Mouse (Mus musculus): ENCODE results near the gene Dgat2. TPM values are rescaled to one million over a fixed set of nuclear protein-coding genes. Genes with fewer than 3 reads are reported as not detected.

Dgat2 gene
- polyA plus RNA-seq, 1 experiment from 2014 or later, result 21.1 TPM

DNA sequence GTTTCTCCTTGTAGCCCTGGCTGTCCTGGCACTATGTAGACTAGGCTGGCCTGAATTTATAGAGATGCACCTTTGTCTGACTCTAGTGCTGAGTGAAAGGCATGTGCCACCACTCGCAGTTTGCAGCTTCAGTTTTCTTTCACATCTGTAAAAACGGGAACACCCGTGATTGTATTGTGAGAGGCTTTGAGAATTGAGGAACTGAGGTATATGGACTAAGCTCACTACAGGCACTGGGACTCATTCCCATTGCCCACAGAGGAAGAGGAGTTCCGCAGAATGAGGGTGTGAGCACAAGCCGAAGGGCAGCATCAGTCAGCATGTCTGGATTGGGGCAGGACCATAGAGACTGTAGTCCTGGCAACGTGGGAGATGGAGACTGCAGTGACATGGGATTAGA lies 1.2 kb upstream of the Dgat2 start:
- ATAC-seq (ENCODE audit: low read depth), result no peak

DNA sequence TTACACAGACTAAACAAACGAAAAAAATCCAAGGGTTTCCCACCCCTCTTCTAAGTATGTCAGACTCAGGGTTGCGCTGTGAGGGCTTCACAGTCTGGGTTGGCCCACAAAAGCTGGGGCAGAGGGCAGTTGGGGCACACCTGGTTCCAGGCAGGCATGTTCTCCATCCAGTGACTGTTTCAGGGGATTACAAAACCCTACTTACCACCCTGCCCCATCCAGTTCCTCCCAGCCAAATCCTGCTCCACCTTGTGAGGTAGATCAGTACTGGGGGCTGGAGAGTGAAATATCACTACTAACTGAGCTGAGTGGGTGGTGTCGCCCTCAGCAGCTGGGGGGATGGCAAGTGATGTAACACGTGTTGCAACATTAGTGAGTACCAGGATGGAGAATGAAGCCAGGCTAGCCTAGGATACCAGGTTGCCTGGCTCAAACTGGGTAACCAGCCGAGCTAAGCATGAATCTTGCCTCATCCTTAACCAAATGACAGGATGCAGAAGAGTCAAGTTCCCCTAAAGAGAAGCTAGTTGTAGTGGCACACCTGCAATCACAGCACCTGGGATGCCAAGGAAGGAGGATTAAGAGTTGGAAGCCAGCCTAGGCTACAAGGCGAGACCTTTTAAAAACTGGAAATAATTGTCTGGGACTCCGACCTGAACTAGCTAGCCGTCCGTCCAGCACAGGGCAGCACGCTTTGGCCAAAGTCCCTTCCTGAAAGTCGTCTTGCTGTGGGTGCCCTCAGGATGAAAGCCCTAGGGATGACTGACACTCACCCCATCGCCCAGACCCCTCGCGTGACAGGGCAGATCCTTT lies 694 bp downstream of the Dgat2 start:
- ATAC-seq (ENCODE audit: low read depth), result no peak; the same call in 1 of the 2 replicates

More for the DNA sequence above, 1.2 kb upstream of the Dgat2 start:
- no peaks in the 10 kb centered on the region for H3K9me3 ChIP-seq (ENCODE audit: control insufficient read depth, low read length)
- WGBS, result 66% methylated on average over 6 of the region's 6 CpGs
- 0 out of 2 replicates have a peak, but pooled peaks cover 3% of the 10 kb centered on the region for H3K4me1 ChIP-seq (ENCODE audit: control insufficient read depth, insufficient read depth, low read length)
- H3K4me3 ChIP-seq (ENCODE audit: low read depth, low read length), result no peak overlapping the region
- H3K36me3 ChIP-seq (ENCODE audit: control insufficient read depth, insufficient read depth, low read length), result no peaks in the 10 kb centered on the region
- H3K4me2 ChIP-seq (ENCODE audit: low read depth, low read length), result no peak overlapping the region
- H3K27me3 ChIP-seq (ENCODE audit: control insufficient read depth, insufficient read depth, low read length), result peaks cover 4% of the 10 kb centered on the region
- no peak overlapping the region for H3K9ac ChIP-seq (replicated peaks; ENCODE audit: low read depth, low read length)
- H3K27ac ChIP-seq (ENCODE audit: low read depth, low read length), result no peak overlapping the region

DNA sequence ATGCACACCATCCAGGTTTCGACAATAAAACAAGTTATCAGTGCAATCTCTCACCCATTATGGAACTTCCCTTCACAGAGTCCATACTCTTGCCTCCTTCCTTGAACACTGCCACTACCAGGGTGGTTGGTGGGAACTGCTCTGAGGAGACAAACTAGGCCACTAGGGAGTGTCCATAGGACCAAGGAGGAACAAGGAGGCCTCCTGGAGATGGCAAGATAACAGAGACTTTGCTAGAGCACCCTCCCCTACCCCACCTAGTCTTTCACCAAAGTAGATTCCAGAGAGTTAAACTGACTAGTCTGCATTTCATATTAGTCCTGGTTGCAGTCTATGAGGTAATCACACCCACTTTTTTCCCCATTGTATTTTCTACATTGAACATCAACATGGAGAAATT lies 2.4 kb downstream of the Dgat2 start:
- peaks cover 4% of the 10 kb centered on the region for H3K27me3 ChIP-seq (ENCODE audit: control insufficient read depth, insufficient read depth, low read length)
- WGBS, result 93% methylated on average over 1 of the region's 1 CpGs
- no peak for ATAC-seq (ENCODE audit: low read depth)
- no peaks in the 10 kb centered on the region for H3K36me3 ChIP-seq (ENCODE audit: control insufficient read depth, insufficient read depth, low read length)
- H3K27ac ChIP-seq (ENCODE audit: low read depth, low read length), result no peak overlapping the region
- H3K4me2 ChIP-seq (ENCODE audit: low read depth, low read length), result no peak overlapping the region
- H3K4me1 ChIP-seq (ENCODE audit: control insufficient read depth, insufficient read depth, low read length), result 0 out of 2 replicates have a peak, but pooled peaks cover 3% of the 10 kb centered on the region
- H3K9me3 ChIP-seq (ENCODE audit: control insufficient read depth, low read length), result no peaks in the 10 kb centered on the region
- no peak overlapping the region for H3K4me3 ChIP-seq (ENCODE audit: low read depth, low read length)
- H3K9ac ChIP-seq (replicated peaks; ENCODE audit: low read depth, low read length), result no peak overlapping the region

More for the DNA sequence above, 694 bp downstream of the Dgat2 start:
- no peak overlapping the region for H3K27ac ChIP-seq (ENCODE audit: low read depth, low read length)
- H3K27me3 ChIP-seq (ENCODE audit: control insufficient read depth, insufficient read depth, low read length), result peaks cover 4% of the 10 kb centered on the region
- H3K9me3 ChIP-seq (ENCODE audit: control insufficient read depth, low read length), result no peaks in the 10 kb centered on the region
- H3K4me2 ChIP-seq (ENCODE audit: low read depth, low read length), result peak overlapping the region; percentile 97
- WGBS, result 19% methylated on average over 14 of the region's 14 CpGs
- peak overlapping the region; percentile 94 for H3K9ac ChIP-seq (replicated peaks; ENCODE audit: low read depth, low read length)
- 0 out of 2 replicates have a peak, but pooled peaks cover 3% of the 10 kb centered on the region for H3K4me1 ChIP-seq (ENCODE audit: control insufficient read depth, insufficient read depth, low read length)
- no peaks in the 10 kb centered on the region for H3K36me3 ChIP-seq (ENCODE audit: control insufficient read depth, insufficient read depth, low read length)
- peak overlapping the region; percentile 78 for H3K4me3 ChIP-seq (ENCODE audit: low read depth, low read length)

DNA sequence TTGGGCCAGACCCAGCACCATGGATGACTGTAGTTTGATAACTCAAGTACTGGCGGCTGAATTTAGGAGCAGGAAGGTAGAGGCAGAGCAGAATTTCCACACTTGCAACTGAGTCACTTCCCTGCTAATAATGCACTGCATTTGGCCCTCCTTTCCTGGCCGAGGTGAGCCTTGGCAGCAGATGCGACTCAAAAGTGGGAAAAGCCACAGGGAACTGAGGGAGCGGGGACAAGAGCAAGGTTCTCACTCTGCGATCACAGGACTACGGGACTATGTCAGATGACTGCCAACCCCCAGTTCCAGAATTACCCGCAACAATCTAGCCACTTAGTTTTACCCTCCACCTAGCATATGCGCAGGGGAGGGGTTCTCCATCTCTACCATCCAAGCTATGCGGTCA lies 3.2 kb downstream of the Dgat2 start:
- Histone ChIP-seq H3K4me3 (ENCODE audit: low read depth, low read length) (no peak overlapping the region), H3K4me2 (ENCODE audit: low read depth, low read length) (no peak overlapping the region), H3K36me3 (ENCODE audit: control insufficient read depth, insufficient read depth, low read length) (no peaks in the 10 kb centered on the region), H3K9me3 (ENCODE audit: control insufficient read depth, low read length) (no peaks in the 10 kb centered on the region), H3K9ac (replicated peaks; ENCODE audit: low read depth, low read length) (no peak overlapping the region), H3K27me3 (ENCODE audit: control insufficient read depth, insufficient read depth, low read length) (peaks cover 4% of the 10 kb centered on the region), H3K4me1 (ENCODE audit: control insufficient read depth, insufficient read depth, low read length) (0 out of 2 replicates have a peak, but pooled peaks cover 3% of the 10 kb centered on the region), H3K27ac (ENCODE audit: low read depth, low read length) (no peak overlapping the region)
- WGBS, result 92% methylated on average over 9 of the region's 9 CpGs
- ATAC-seq (ENCODE audit: low read depth), result no peak

DNA sequence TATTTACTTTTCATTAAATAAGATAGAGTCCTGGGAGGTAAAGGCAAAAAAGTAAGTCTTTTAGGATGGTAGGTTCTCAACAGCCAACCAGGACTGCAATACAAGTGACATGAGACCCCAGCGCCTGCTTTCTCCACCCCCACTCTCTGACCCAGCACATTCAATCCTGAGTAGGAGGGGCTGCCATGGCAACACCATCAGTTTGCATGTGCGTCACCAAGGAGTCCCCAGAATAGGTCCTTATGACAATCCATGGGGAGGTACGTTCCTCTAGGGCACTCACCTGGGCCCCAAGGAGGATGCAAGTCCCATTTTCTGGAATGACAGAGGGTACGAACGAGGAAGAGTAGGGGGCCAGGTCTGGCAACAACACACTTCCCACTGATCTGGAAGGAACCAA lies 5.1 kb downstream of the Dgat2 start:
- Histone ChIP-seq H3K9me3 (ENCODE audit: control insufficient read depth, low read length) (no peaks in the 10 kb centered on the region), H3K9ac (replicated peaks; ENCODE audit: low read depth, low read length) (no peak overlapping the region), H3K4me1 (ENCODE audit: control insufficient read depth, insufficient read depth, low read length) (0 out of 2 replicates have a peak, but pooled peaks cover 3% of the 10 kb centered on the region), H3K4me2 (ENCODE audit: low read depth, low read length) (no peak overlapping the region), H3K27ac (ENCODE audit: low read depth, low read length) (no peak overlapping the region), H3K4me3 (ENCODE audit: low read depth, low read length) (no peak overlapping the region), H3K36me3 (ENCODE audit: control insufficient read depth, insufficient read depth, low read length) (no peaks in the 10 kb centered on the region), H3K27me3 (ENCODE audit: control insufficient read depth, insufficient read depth, low read length) (peaks cover 2% of the 10 kb centered on the region; the same call in 1 of the 2 replicates)
- WGBS, result 62% methylated on average over 5 of the region's 5 CpGs
- no peak for ATAC-seq (ENCODE audit: low read depth)

DNA sequence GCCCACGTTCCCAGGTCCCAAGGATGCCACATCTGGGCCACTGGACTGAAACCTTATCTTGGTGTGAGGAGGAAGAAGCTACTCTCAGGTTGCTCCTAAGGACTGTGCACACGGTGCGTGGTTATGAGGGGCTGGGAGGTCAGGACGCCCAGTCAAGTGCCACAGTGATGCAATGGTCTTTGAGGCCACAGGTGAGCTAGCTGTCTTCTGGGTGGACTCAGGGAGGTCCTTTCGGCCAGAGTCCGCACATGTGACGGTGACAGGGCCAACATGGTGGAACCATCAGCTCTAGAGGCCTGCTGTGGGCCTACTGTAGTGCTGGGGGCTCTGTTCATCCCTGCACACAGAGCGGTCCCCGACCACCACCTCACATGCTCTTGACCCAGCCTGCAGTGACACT lies 6.9 kb downstream of the Dgat2 start:
- Histone ChIP-seq H3K4me2 (ENCODE audit: low read depth, low read length) (no peak overlapping the region), H3K27me3 (ENCODE audit: control insufficient read depth, insufficient read depth, low read length) (no peaks in the 10 kb centered on the region), H3K9me3 (ENCODE audit: control insufficient read depth, low read length) (no peaks in the 10 kb centered on the region), H3K36me3 (ENCODE audit: control insufficient read depth, insufficient read depth, low read length) (no peaks in the 10 kb centered on the region), H3K27ac (ENCODE audit: low read depth, low read length) (no peak overlapping the region), H3K9ac (replicated peaks; ENCODE audit: low read depth, low read length) (no peak overlapping the region), H3K4me1 (ENCODE audit: control insufficient read depth, insufficient read depth, low read length) (no peaks in the 10 kb centered on the region), H3K4me3 (ENCODE audit: low read depth, low read length) (no peak overlapping the region)
- WGBS, result 92% methylated on average over 9 of the region's 9 CpGs
- ATAC-seq (ENCODE audit: low read depth), result no peak

DNA sequence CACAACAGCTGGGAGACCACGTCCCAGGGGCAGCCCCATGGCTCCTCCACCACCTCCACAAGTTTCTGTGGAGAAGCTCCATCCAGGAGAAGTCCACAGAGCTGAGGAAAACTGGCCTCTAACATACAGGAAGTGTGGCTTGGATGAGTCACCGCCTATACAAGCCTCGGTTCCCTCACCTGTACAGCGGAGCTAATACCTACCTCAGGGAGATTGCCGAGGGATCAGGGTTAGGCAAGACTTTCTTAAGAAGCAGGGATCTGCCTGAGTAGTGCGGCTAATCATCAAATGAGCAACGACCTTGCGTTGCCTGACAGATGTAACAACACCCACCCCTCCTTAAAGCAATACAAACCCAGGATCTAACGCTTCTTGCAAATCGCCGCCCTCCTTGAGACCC lies 7.4 kb downstream of the Dgat2 start:
- H3K9me3 ChIP-seq (ENCODE audit: control insufficient read depth, low read length), result no peaks in the 10 kb centered on the region
- no peak overlapping the region for H3K9ac ChIP-seq (replicated peaks; ENCODE audit: low read depth, low read length)
- no peaks in the 10 kb centered on the region for H3K27me3 ChIP-seq (ENCODE audit: control insufficient read depth, insufficient read depth, low read length)
- no peaks in the 10 kb centered on the region for H3K4me1 ChIP-seq (ENCODE audit: control insufficient read depth, insufficient read depth, low read length)
- no peaks in the 10 kb centered on the region for H3K36me3 ChIP-seq (ENCODE audit: control insufficient read depth, insufficient read depth, low read length)
- no peak overlapping the region for H3K4me2 ChIP-seq (ENCODE audit: low read depth, low read length)
- H3K27ac ChIP-seq (ENCODE audit: low read depth, low read length), result no peak overlapping the region
- WGBS, result 83% methylated on average over 11 of the region's 11 CpGs
- H3K4me3 ChIP-seq (ENCODE audit: low read depth, low read length), result no peak overlapping the region
- ATAC-seq (ENCODE audit: low read depth), result no peak

DNA sequence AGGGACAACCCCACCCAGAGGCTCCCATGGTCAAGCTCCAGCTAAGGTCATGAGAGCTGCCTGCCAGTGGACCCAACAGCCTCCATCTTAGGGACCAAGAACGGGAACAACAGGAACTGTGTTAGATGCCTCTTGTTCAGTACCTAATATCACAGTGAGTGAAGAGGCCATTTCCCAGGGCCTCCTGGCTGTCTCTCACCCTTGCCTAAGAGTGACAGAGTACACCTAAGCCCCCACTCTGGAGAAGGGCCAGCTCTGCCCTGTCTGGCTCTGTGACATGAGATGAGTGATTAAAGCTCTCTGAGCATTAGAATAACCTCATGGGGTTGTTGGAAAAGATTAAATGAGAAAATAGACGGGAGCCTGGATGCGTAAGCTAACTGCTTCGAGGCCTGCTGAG lies 8.5 kb downstream of the Dgat2 start:
- Histone ChIP-seq H3K4me1 (ENCODE audit: control insufficient read depth, insufficient read depth, low read length) (no peaks in the 10 kb centered on the region), H3K4me3 (ENCODE audit: low read depth, low read length) (no peak overlapping the region), H3K9ac (replicated peaks; ENCODE audit: low read depth, low read length) (no peak overlapping the region), H3K36me3 (ENCODE audit: control insufficient read depth, insufficient read depth, low read length) (no peaks in the 10 kb centered on the region), H3K9me3 (ENCODE audit: control insufficient read depth, low read length) (no peaks in the 10 kb centered on the region), H3K27ac (ENCODE audit: low read depth, low read length) (no peak overlapping the region), H3K27me3 (ENCODE audit: control insufficient read depth, insufficient read depth, low read length) (no peaks in the 10 kb centered on the region), H3K4me2 (ENCODE audit: low read depth, low read length) (no peak overlapping the region)
- 83% methylated on average over 4 of the region's 4 CpGs for WGBS
- no peak for ATAC-seq (ENCODE audit: low read depth)

DNA sequence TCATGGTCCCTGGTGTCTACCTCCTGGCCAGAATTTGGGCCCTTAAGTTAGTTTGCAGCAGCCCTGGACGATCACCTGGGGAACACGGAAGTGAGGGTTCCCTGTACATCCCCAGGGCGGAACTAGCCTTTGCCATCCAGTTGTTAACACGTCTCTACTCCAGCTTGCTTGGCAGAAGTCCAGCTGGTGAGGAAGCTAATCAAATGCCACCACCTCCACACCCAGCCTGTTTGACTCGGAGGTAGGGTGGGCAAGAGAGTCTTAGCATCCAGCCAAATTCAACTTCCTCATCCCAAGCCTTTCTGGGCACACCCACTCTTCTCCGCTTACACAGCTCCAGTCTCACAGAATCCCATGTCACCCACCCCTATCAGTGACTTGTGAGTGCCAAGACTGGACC lies 9.6 kb downstream of the Dgat2 start:
- Histone ChIP-seq H3K4me2 (ENCODE audit: low read depth, low read length) (no peak overlapping the region), H3K27me3 (ENCODE audit: control insufficient read depth, insufficient read depth, low read length) (no peaks in the 10 kb centered on the region), H3K4me3 (ENCODE audit: low read depth, low read length) (no peak overlapping the region), H3K27ac (ENCODE audit: low read depth, low read length) (no peak overlapping the region), H3K4me1 (ENCODE audit: control insufficient read depth, insufficient read depth, low read length) (no peaks in the 10 kb centered on the region), H3K36me3 (ENCODE audit: control insufficient read depth, insufficient read depth, low read length) (no peaks in the 10 kb centered on the region), H3K9ac (replicated peaks; ENCODE audit: low read depth, low read length) (no peak overlapping the region), H3K9me3 (ENCODE audit: control insufficient read depth, low read length) (no peaks in the 10 kb centered on the region)
- 80% methylated on average over 6 of the region's 6 CpGs for WGBS
- no peak for ATAC-seq (ENCODE audit: low read depth)
